12 mouse cellular contexts compared by ENCODE assay signal in the genomic region with DNA sequence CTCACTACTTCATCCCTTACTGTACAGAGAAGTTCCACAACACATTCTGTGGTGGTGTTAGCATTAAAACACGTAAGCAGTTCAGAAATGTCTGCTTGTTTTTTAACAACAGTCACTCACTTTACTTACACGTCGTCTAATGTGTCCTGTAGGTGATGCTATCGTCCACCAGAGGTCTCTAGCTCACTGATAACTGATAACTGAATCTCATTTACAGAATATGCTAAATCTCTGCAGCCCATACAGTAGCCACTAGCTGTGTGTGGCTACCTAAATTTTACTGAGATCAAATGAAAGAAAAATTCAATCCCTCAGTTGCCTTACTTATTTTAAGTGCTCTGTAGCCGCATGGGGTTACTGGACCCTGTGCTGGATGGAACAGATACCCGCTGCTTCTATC. TPM values are rescaled to one million over a fixed set of nuclear protein-coding genes. Genes with fewer than 3 reads are reported as not detected.
A peak's percentile ranks its signal among the peaks of the same experiment; 100 is the strongest.
DNase-seq lines count a peak whose midpoint lies in the region; ATAC-seq and TF ChIP-seq lines count a peak whose summit lies in the region.
"Had no signal": no experiment of that assay in that cellular context is flagged by ENCODE, and none has a peak within 500 bp of the region (broad histone marks: within the 10 kb centered on the region; RNA-seq: fewer than 3 reads in every experiment).

No protein-coding gene starts in this region.

- WGBS in liver, adult 2 months, result 31% methylated on average over 6 of the region's 6 CpGs
- WGBS in midbrain, embryonic 13.5 days, result 32% methylated on average over 6 of the region's 6 CpGs

- DNase-seq in embryo, embryonic 10 days (ENCODE audit: low spot score), result peak; percentile 72
- DNase-seq in embryo, embryonic 9.5 days (ENCODE audit: extremely low spot score), result no peak
- peak; percentile 26 for DNase-seq in liver, adult 2 months (ENCODE audit: extremely low read depth, low read depth, low spot score)
- no peak for DNase-seq in liver
- peak; percentile 6 for DNase-seq in c-Kit-positive CD71-negative TER-119-negative erythroid progenitor cells, embryonic 14.5 days (ENCODE audit: low read depth)
- no peak for DNase-seq in urinary bladder, postnatal 36 days (ENCODE audit: low spot score in 2 of 2)
- DNase-seq in gastrocnemius, postnatal 25 days, result no peak
- DNase-seq: cerebellum, adult 8-10 months; right cerebral cortex, postnatal 4 days had no signal

- H3K9ac ChIP-seq in liver, adult 2 months (ENCODE audit: low read depth, low read length), result no peak overlapping the region
- no peak overlapping the region for H3K9ac ChIP-seq in midbrain, embryonic 13.5 days (replicated peaks)
- H3K9ac ChIP-seq: heart, embryonic 15.5 days had no signal

- no peak overlapping the region for H3K4me2 ChIP-seq in midbrain, embryonic 13.5 days (replicated peaks)
- H3K4me2 ChIP-seq: heart, embryonic 15.5 days had no signal

- H3K4me3 ChIP-seq in liver, adult 2 months (ENCODE audit: insufficient read depth, low read depth, low read length), result no peak overlapping the region
- H3K4me3 ChIP-seq in midbrain, embryonic 13.5 days (replicated peaks), result no peak overlapping the region
- H3K4me3 ChIP-seq: heart, embryonic 15.5 days had no signal

- H3K27ac ChIP-seq in liver, adult 2 months (replicated peaks; ENCODE audit: insufficient read depth, low read depth, low read length), result no peak overlapping the region
- no peak overlapping the region for H3K27ac ChIP-seq in midbrain, embryonic 13.5 days
- H3K27ac ChIP-seq: heart, embryonic 15.5 days had no signal

- H3K79me2 ChIP-seq in liver, adult 2 months (ENCODE audit: control insufficient read depth, insufficient read depth, low read length), result no peaks in the 10 kb centered on the region

- no peaks in the 10 kb centered on the region for H3K9me3 ChIP-seq in midbrain, embryonic 13.5 days
- H3K9me3 ChIP-seq: heart, embryonic 15.5 days had no signal

- H3K36me3 ChIP-seq in liver, adult 2 months (ENCODE audit: control insufficient read depth, insufficient read depth, low read length), result no peaks in the 10 kb centered on the region
- H3K36me3 ChIP-seq in midbrain, embryonic 13.5 days, result no peaks in the 10 kb centered on the region
- H3K36me3 ChIP-seq: heart, embryonic 15.5 days had no signal

- peaks cover 2% of the 10 kb centered on the region; the same call in 1 of the 2 replicates for H3K27me3 ChIP-seq in liver, adult 2 months (ENCODE audit: control insufficient read depth, insufficient read depth, low read length)
- peaks cover 23% of the 10 kb centered on the region for H3K27me3 ChIP-seq in midbrain, embryonic 13.5 days

- ATAC-seq in midbrain, embryonic 13.5 days, result peak; percentile 62

- TF ChIP-seq POLR2A in liver, adult 2 months (IDR thresholded peaks at IDR 0.05; ENCODE audit: extremely low read depth, insufficient read depth, low read length), result no peak

- 0 out of 2 replicates have a peak, but pooled peaks have one; percentile 8 for TF ChIP-seq CTCF in liver, adult 2 months (IDR thresholded peaks at IDR 0.05; ENCODE audit: low read depth, low read length)

- H3K4me1 ChIP-seq in liver, adult 2 months (ENCODE audit: control insufficient read depth, insufficient read depth, low read length), result no peaks in the 10 kb centered on the region
- H3K4me1 ChIP-seq in midbrain, embryonic 13.5 days (replicated peaks), result no peaks in the 10 kb centered on the region
- H3K4me1 ChIP-seq: heart, embryonic 15.5 days had no signal

RNA-seq across cellular contexts. Expression of a gene that starts 25.3 kb away (rescaled TPM):
- not detected in 2 replicates for total RNA-seq in liver, adult 2 months (2014; rRNA removed)
- not detected in 2 replicates for polyA plus RNA-seq in liver, adult 2 months (2012; rRNA removed)
- polyA plus RNA-seq in midbrain, embryonic 13.5 days (2015; fragmentation: Nextera tagmentation; extraction: Ambion mirVana), result 0.66 and 0.73 TPM in 2 replicates
- total RNA-seq in gastrocnemius, postnatal 25 days (2021), result not detected
- polyA plus RNA-seq: heart, embryonic 15.5 days; liver, embryonic 16.5 days had no signal

RNA-seq across cellular contexts. Expression of a gene that starts 51.1 kb away (rescaled TPM):
- total RNA-seq in liver, adult 2 months (2014; rRNA removed), result not detected in 2 replicates
- polyA plus RNA-seq in liver, adult 2 months (2012; rRNA removed), result 0.04 TPM in 1 of 2 replicates, not detected in the other
- 6.2 and 9.2 TPM in 2 replicates for polyA plus RNA-seq in midbrain, embryonic 13.5 days (2015; fragmentation: Nextera tagmentation; extraction: Ambion mirVana)
- not detected for total RNA-seq in gastrocnemius, postnatal 25 days (2021)
- polyA plus RNA-seq: liver, embryonic 16.5 days had no signal

Comparison
In these comparisons a context has a peak if more than half of its experiments do, and no peak if none do; other contexts are left out.
1. DNase-seq: peak in embryo, embryonic 10 days (single experiment), liver, adult 2 months (single experiment) and c-Kit-positive CD71-negative TER-119-negative erythroid progenitor cells, embryonic 14.5 days (single experiment); none in embryo, embryonic 9.5 days (single experiment), liver (single experiment), urinary bladder, postnatal 36 days (0 of 2) and gastrocnemius, postnatal 25 days (single experiment).